Mouse (Mus musculus): ENCODE results near the gene Ajm1.
A peak's percentile ranks its signal among the peaks of the same experiment; 100 is the strongest.

Ajm1 gene

GRCm38 (mm10) chr2:25581294-25581864 is at the start of gene Ajm1:
TSS of gene Ajm1 (minus strand) at chr2:25581757.
- no peak for DNase-seq (ENCODE audit: low spot score in 2 of 2)

DNA sequence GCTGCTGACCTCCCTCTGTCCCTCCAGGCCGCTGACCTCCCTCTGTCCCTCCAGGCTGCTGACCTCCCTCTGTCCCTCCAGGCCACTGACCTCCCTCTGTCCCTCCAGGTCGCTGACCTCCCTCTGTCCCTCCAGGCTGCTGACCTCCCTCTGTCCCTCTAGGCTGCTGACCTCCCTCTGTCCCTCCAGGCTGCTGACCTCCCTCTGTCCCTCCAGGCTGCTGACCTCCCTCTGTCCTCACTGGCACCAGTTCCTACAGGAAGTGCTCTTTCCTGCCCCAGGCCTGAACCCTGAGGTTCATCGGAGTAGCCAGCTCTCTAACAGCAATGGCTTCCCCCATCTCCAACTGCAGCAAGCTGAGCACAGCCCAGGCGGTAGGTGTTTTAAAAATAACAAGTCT is 47.2 kb upstream of the Ajm1 start:
- DNase-seq (ENCODE audit: low spot score in 2 of 2): no peak

- DNase-seq (ENCODE audit: low spot score in 2 of 2): no peak
Observed at GRCm38 (mm10) chr2:25627811-25628210, 46.3 kb upstream of the Ajm1 start, which contains the start of gene Fcna. TSS of gene Fcna (minus strand) at chr2:25628030.

- no peak for DNase-seq (ENCODE audit: low spot score in 2 of 2)
Observed at GRCm38 (mm10) chr2:25625986-25626385, 44.4 kb upstream of the Ajm1 start.

DNA sequence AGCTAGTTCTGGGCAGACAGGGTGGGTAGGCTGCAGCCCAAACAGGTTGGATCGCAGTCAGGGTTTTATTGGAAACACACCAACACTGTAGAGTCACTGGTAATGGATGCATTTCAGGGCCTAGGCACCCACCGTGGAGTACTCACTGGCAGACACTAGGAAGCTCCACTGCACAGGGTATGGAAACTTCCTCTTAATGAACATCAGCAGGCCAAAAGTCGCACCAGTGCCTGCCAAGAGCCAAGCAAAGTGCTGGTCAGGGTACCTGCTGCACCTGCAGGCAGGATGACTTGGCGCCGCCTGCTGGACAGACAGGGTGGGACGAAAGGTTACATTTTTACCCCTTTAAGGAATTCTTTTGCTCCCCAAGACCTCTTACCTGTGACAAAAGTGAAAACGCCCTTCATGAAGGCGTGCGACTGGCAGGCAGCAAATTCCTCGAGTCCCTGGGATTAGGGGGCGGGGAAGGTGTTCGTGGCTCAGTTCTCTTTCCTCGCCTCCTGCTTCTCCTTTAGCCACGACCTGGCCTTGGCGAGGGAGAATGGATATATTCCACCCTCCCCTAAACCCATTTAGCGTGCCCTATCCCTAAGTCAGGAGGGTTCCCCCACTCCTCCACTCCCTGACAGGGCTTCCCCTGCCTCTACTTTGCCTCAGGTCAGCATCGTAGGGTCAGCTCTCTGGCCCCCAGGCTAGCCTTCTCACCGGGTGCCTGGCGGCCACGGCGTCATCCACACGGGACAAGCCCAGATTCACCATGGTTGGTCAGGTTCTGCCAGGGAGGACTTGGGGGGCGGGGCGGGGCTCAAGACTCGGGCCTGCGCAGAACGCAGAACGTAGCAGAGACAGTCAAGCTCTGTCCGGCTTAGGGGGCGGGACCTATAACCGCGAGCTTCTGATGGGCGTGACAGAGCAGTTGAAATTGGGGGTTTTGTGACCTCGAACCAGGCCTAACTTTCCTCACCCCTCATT is 40.0 kb upstream of the Ajm1 start, which contains the start of gene Tmem141:
Gene Tmem141 (minus strand): TSS at position 777 of the 972 bp plus-strand sequence.
- peak; percentile 83 to 87 for DNase-seq (ENCODE audit: low spot score in 2 of 2)

- DNase-seq (ENCODE audit: low spot score in 2 of 2): no peak
Observed at GRCm38 (mm10) chr2:25620852-25621228, 39.3 kb upstream of the Ajm1 start.

- DNase-seq (ENCODE audit: low spot score in 2 of 2): no peak
Observed at GRCm38 (mm10) chr2:25620386-25620785, 38.8 kb upstream of the Ajm1 start.

GRCm38 (mm10) chr2:25617578-25617977 is 36.0 kb upstream of the Ajm1 start, which contains the start of gene Ccdc183:
TSS of gene Ccdc183 (minus strand) at chr2:25617678.
- DNase-seq (ENCODE audit: low spot score in 2 of 2): no peak

DNA sequence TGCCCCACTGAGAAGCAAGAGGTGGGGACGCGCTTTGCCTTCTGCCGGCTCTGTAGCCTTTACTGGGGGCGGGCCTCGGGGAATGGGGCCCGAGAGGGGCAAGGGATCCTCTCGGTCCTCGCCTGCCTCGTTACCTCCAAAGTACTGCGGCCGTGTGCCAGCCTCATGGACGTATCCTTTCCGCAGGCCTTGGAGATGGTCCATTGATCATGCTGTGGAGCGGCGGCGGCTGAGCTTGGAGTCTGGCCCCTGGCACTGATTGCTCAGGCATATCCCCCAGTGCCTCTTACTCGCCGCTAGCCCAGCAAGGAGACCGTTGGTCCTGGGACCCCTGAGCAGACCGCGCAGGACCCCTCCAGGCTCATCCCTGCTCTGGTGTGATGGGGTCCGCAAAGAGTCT is 34.8 kb upstream of the Ajm1 start:
- DNase-seq (ENCODE audit: low spot score in 2 of 2): no peak

DNA sequence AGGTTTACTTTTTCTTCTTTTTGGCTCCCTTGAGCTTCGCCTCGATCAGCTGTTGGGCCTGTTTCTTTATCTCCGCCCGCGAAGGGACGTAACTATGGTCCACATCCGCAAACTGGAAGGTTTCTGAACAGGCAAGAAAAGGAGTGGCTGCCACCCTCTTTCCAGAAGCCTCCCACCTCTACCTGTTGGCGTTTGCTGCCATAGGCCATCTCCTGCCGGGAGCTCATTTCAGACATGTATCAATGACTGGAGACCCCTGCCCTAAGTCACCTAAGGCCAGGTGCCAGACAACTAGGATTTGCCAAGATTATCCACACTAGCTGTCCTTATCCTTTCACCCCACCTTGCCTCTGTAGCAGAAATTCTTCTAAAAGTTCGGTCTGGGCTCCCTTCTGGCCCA is 27.1 kb upstream of the Ajm1 start:
- no peak for DNase-seq (ENCODE audit: low spot score in 2 of 2)

- peak; percentile 80 to 88 for DNase-seq (ENCODE audit: low spot score in 2 of 2)
Observed at GRCm38 (mm10) chr2:25607761-25608622, 26.4 kb upstream of the Ajm1 start, which contains the start of gene Rabl6. TSS of gene Rabl6 (minus strand) at chr2:25608521.

DNA sequence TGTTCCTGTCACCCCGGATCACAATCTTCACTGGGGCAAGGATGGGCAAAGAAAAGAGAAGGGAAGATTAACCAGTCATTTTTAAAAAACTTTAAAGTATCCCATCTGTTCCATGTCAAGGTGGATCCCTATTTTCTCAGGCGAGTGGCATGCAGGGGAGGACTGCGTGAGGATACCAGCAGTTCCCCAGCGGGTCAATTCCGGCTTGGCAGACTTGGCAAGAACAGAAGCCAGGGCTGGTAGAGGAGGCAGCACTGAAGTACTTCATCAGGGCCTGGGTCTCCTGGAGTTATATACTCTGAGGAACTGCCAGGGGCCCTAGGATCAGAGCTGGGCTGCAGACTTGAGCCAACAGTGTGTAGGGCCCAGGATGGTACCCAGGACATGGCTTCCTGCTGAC is 21.0 kb upstream of the Ajm1 start:
- DNase-seq (ENCODE audit: low spot score in 2 of 2): no peak

GRCm38 (mm10) chr2:25600037-25600436 is 18.5 kb upstream of the Ajm1 start:
- no peak for DNase-seq (ENCODE audit: low spot score in 2 of 2)

DNA sequence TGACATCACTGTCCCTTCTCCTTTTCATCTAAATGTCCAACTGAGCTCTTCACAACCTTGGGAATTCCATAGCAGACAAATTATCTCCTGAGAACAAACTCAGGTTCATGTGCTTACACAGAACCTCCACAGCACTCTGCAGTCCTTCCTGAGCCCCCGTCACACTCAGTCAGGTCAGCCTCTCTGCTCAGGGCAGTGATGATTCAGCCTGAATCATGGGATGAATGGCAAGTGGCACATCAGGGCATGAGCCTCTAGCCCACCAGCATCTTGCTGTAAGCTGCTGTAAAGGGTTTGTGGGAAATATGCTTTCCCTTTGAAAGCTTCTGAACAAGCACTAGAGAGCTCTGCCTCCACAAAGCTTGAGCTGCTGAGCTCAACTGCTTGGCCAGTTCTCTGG is 17.2 kb upstream of the Ajm1 start:
- DNase-seq (ENCODE audit: low spot score in 2 of 2): no peak

DNA sequence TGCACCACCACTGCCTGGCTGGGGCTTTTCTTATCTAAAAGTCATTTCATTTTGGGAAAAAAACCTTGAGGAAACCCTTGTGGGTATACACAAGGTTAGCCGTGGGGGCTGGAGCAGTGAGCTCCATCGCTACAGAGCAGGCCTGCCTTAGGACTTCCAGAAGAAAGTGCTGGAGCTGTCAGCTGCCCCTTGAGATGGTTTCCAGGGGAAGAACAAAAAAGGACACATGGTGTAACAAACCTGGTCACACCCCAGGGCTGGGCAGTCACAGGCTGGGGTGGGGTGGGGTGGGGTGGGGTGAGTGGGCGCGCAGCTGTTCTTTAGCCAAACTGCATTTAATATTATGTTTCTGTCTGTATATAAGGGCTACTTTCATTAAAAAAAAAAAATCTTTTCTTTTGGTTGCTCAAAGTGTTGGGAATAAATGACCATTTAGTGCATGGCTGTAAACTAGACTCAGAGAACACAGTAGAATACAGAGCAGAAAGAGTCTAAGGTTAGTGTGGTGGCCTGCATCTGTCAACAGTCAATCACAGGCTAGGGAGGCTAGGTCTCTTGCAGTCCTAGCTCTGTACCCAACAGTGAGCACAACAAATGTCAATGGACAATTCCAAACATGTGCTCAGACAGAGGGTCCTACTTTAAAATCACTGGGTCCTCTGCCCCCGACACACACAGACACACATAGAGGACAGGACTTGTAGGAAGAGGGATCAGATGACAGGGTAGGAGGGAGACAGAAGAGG is 15.4 kb upstream of the Ajm1 start:
- DNase-seq (ENCODE audit: low spot score in 2 of 2): no peak

- no peak for DNase-seq (ENCODE audit: low spot score in 2 of 2)
Observed at GRCm38 (mm10) chr2:25591863-25592262, 10.3 kb upstream of the Ajm1 start.

DNA sequence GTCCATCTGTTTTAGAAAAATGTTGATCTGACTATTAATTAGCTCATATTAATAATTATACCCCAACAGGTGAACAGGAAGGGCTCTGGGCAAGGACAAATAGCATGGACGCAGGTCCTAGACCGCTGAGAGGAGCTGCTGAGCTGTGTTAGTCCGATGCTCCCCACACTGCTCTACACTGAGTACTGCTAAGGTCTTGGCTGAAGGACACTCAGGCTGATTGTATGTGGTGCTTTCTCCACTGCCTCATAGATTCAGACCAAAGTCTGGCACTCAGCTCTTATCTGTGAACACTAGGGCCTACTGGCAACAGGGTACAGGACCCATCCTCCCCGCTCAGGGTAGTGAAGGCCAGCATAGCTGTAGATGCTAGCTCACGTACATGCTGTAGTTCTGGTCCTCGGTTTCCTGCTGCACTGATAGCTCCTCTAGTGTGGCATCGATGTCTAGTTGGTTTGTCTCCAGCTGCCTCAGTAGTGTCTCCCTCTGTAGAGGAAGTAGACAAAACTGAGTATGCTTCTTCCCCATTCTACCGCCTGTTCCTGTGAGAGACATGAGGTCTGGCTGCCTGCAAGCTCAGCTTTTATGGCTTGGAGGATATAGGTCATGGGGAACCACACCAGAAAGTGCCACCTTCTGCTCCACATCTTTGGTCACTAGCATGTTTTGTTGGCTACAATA is 6.8 kb upstream of the Ajm1 start:
- no peak for DNase-seq (ENCODE audit: low spot score in 2 of 2)

GRCm38 (mm10) chr2:25587290-25587689 is 5.7 kb upstream of the Ajm1 start:
- no peak for DNase-seq (ENCODE audit: low spot score in 2 of 2)

- no peak for DNase-seq (ENCODE audit: low spot score in 2 of 2)
Observed at GRCm38 (mm10) chr2:25585601-25586000, 4.0 kb upstream of the Ajm1 start.

GRCm38 (mm10) chr2:25584856-25585255 is 3.3 kb upstream of the Ajm1 start:
- DNase-seq (ENCODE audit: low spot score in 2 of 2): no peak

- no peak for DNase-seq (ENCODE audit: low spot score in 2 of 2)
Observed at GRCm38 (mm10) chr2:25584152-25584551, 2.6 kb upstream of the Ajm1 start.
